Mouse (Mus musculus) testis, adult 2 months (tissue): ENCODE results near the gene Tigar.

Source experiments
- CTCF ChIP-seq: fragments of 200-500 bp; IDR thresholded peaks from 2 replicates; pipeline ENCODE4 v1.5.1; 2012; ENCODE audit warnings: low read depth, mild to moderate bottlenecking, inconsistent platforms, low read length, moderate library complexity; ENCODE audit not compliant: control insufficient read depth, insufficient read depth, insufficient replicate concordance
- POLR2A ChIP-seq: fragments of 200-500 bp; IDR thresholded peaks from 2 replicates; pipeline ENCODE4 v1.6.1; 2012; ENCODE audit warnings: low read depth, mild to moderate bottlenecking, inconsistent platforms, low read length, moderate library complexity; ENCODE audit not compliant: control insufficient read depth

DNA sequence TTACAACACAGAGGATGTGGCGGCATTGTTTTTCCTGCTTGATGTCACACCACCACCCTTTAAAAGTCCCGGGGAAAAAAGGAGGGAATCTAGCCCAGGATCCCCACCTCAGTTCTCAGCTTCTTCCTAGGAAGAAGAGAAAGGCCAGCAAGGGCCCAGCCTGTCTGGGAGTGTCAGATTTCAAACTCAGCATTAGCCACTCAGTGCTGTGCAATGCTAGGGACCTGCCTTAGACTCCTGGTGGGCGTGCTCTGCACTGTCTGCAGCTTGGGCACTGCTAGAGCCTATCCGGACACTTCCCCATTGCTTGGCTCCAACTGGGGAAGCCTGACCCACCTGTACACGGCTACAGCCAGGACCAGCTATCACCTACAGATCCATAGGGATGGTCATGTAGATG lies 36.5 kb downstream of the Tigar start, which contains the start of gene Fgf23:
- no peak for TF ChIP-seq CTCF
- TF ChIP-seq POLR2A = no peak
